In genomic region chr16:57740169-57740568, GRCm38 (mm10) we compare ENCODE assay signal across 17 mouse cellular contexts. TPM values are rescaled to one million over a fixed set of nuclear protein-coding genes. Genes with fewer than 3 reads are reported as not detected.
"Had no signal": no experiment of that assay in that cellular context is flagged by ENCODE, and none has a peak within 500 bp of the region (broad histone marks: within the 10 kb centered on the region; RNA-seq: fewer than 3 reads in every experiment).

No protein-coding gene starts in this region.

- H3K36me3 ChIP-seq: limb, embryonic 10.5 days; limb, embryonic 13.5 days; liver, embryonic 12.5 days; liver, embryonic 15.5 days; midbrain, embryonic 13.5 days had no signal

- H3K27ac ChIP-seq: kidney, postnatal 0 days; layer of hippocampus, adult 2 months; limb, embryonic 10.5 days; limb, embryonic 13.5 days; liver, embryonic 12.5 days; liver, embryonic 15.5 days; macrophage; midbrain, embryonic 13.5 days; stomach, postnatal 0 days had no signal

- H3K9ac ChIP-seq: limb, embryonic 13.5 days; liver, embryonic 12.5 days; liver, embryonic 15.5 days; midbrain, embryonic 13.5 days had no signal

- H3K4me3 ChIP-seq: layer of hippocampus, adult 2 months; limb, embryonic 10.5 days; limb, embryonic 13.5 days; liver, embryonic 12.5 days; liver, embryonic 15.5 days; midbrain, embryonic 13.5 days had no signal

- H3K4me2 ChIP-seq: limb, embryonic 13.5 days; liver, embryonic 12.5 days; liver, embryonic 15.5 days; midbrain, embryonic 13.5 days had no signal

- H3K27me3 ChIP-seq: liver, embryonic 12.5 days; liver, embryonic 15.5 days; midbrain, embryonic 13.5 days had no signal

- H3K9me3 ChIP-seq: limb, embryonic 10.5 days; limb, embryonic 13.5 days; liver, embryonic 12.5 days; liver, embryonic 15.5 days; midbrain, embryonic 13.5 days had no signal

- ATAC-seq: liver, embryonic 12.5 days; midbrain, embryonic 13.5 days had no signal

- DNase-seq: kidney, postnatal 25 days; layer of hippocampus, adult 9-11 months; liver; lung, adult 2 months; thymus, adult 2 months; thymus, postnatal 14 days; thymus, postnatal 4 days had no signal

- H3K4me1 ChIP-seq: limb, embryonic 10.5 days; liver, embryonic 12.5 days; liver, embryonic 15.5 days; midbrain, embryonic 13.5 days had no signal

RNA-seq across cellular contexts. Expression of gene Col8a1, which starts 14.4 kb away (rescaled TPM):
- total RNA-seq: megakaryocyte, adult 5-6 weeks had no signal
